Mouse (Mus musculus): ENCODE measurements around the gene Iqsec3. TPM values are rescaled to one million over a fixed set of nuclear protein-coding genes. Genes with fewer than 3 reads are reported as not detected.

Gene Iqsec3
- polyA plus RNA-seq, 1 experiment from 2014 or later: not detected

- Histone ChIP-seq H3K36me3 (ENCODE audit: insufficient read depth) (no peaks in the 10 kb centered on the region), H3K4me2 (no peak within 1 kb of the TSS), H3K9ac (no peak within 1 kb of the TSS), H3K27me3 (ENCODE audit: insufficient read depth, low read length) (no peaks in the 10 kb centered on the region), H3K9me3 (ENCODE audit: low read depth, low read length) (no peaks in the 10 kb centered on the region), H3K27ac (ENCODE audit: low read depth) (no peak within 1 kb of the TSS), H3K4me3 (ENCODE audit: low read depth, low read length) (no peak within 1 kb of the TSS), H3K4me1 (ENCODE audit: insufficient read depth) (peaks cover 3% of the 10 kb centered on the region; the same call in 1 of the 2 replicates)
- no peak for TF ChIP-seq CTCF (IDR thresholded peaks at IDR 0.05; ENCODE audit: low read depth)
- ATAC-seq (ENCODE audit: insufficient read depth) (no peak), DNase-seq (no peak)
- WGBS: 71% methylated on average over 15 of the region's 15 CpGs
Observed at GRCm38 (mm10) chr6:121343026-121343770, 130.3 kb downstream of the Iqsec3 start, which contains the start of gene Slc6a12. Slc6a12 (plus strand) TSS chr6:121343076.

- Histone ChIP-seq H3K27ac (ENCODE audit: low read depth) (no peak overlapping the region), H3K27me3 (ENCODE audit: insufficient read depth, low read length) (no peaks in the 10 kb centered on the region), H3K4me3 (ENCODE audit: low read depth, low read length) (no peak overlapping the region), H3K36me3 (ENCODE audit: insufficient read depth) (no peaks in the 10 kb centered on the region), H3K9me3 (ENCODE audit: low read depth, low read length) (no peaks in the 10 kb centered on the region), H3K4me2 (no peak overlapping the region), H3K4me1 (ENCODE audit: insufficient read depth) (peaks cover 3% of the 10 kb centered on the region; the same call in 1 of the 2 replicates), H3K9ac (no peak overlapping the region)
- no peak for TF ChIP-seq CTCF (IDR thresholded peaks at IDR 0.05; ENCODE audit: low read depth)
- no peak for ATAC-seq (ENCODE audit: insufficient read depth)
- WGBS: 75% methylated on average over 6 of the region's 6 CpGs
- DNase-seq: no peak
Observed at GRCm38 (mm10) chr6:121341650-121342049, 131.8 kb downstream of the Iqsec3 start.

- no peak overlapping the region for H3K4me3 ChIP-seq (ENCODE audit: low read depth, low read length)
- ATAC-seq (ENCODE audit: insufficient read depth) (no peak), DNase-seq (no peak)
- WGBS: 37% methylated on average over 4 of the region's 4 CpGs
- H3K9me3 ChIP-seq (ENCODE audit: low read depth, low read length): no peaks in the 10 kb centered on the region
- no peak overlapping the region for H3K4me2 ChIP-seq
- no peaks in the 10 kb centered on the region for H3K36me3 ChIP-seq (ENCODE audit: insufficient read depth)
- no peaks in the 10 kb centered on the region for H3K27me3 ChIP-seq (ENCODE audit: insufficient read depth, low read length)
- no peak for TF ChIP-seq CTCF (IDR thresholded peaks at IDR 0.05; ENCODE audit: low read depth)
- H3K9ac ChIP-seq: no peak overlapping the region
- H3K4me1 ChIP-seq (ENCODE audit: insufficient read depth): no peaks in the 10 kb centered on the region
- H3K27ac ChIP-seq (ENCODE audit: low read depth): no peak overlapping the region
Observed at GRCm38 (mm10) chr6:121338519-121338896, 135.0 kb downstream of the Iqsec3 start.

- DNase-seq (peak; percentile 92), ATAC-seq (ENCODE audit: insufficient read depth) (peak; percentile 79)
- H3K4me1 ChIP-seq (ENCODE audit: insufficient read depth): no peaks in the 10 kb centered on the region
- WGBS: 32% methylated on average over 3 of the region's 3 CpGs
- no peak overlapping the region for H3K9ac ChIP-seq
- no peaks in the 10 kb centered on the region for H3K36me3 ChIP-seq (ENCODE audit: insufficient read depth)
- H3K4me3 ChIP-seq (ENCODE audit: low read depth, low read length): no peak overlapping the region
- no peak overlapping the region for H3K4me2 ChIP-seq
- H3K27ac ChIP-seq (ENCODE audit: low read depth): no peak overlapping the region
- no peaks in the 10 kb centered on the region for H3K9me3 ChIP-seq (ENCODE audit: low read depth, low read length)
- H3K27me3 ChIP-seq (ENCODE audit: insufficient read depth, low read length): no peaks in the 10 kb centered on the region
- peak; percentile 94 for TF ChIP-seq CTCF (IDR thresholded peaks at IDR 0.05; ENCODE audit: low read depth)
Observed at GRCm38 (mm10) chr6:121337770-121338518, 135.5 kb downstream of the Iqsec3 start.

GRCm38 (mm10) chr6:121337229-121337628 is 136.2 kb downstream of the Iqsec3 start:
- Histone ChIP-seq H3K4me1 (ENCODE audit: insufficient read depth) (no peaks in the 10 kb centered on the region), H3K9me3 (ENCODE audit: low read depth, low read length) (no peaks in the 10 kb centered on the region), H3K4me2 (no peak overlapping the region), H3K27me3 (ENCODE audit: insufficient read depth, low read length) (no peaks in the 10 kb centered on the region), H3K4me3 (ENCODE audit: low read depth, low read length) (no peak overlapping the region), H3K9ac (no peak overlapping the region), H3K27ac (ENCODE audit: low read depth) (no peak overlapping the region), H3K36me3 (ENCODE audit: insufficient read depth) (no peaks in the 10 kb centered on the region)
- DNase-seq: no peak
- ATAC-seq (ENCODE audit: insufficient read depth): no peak
- whole genome bisulfite sequencing: 91% methylated on average over 9 of the region's 9 CpGs
- TF ChIP-seq CTCF (IDR thresholded peaks at IDR 0.05; ENCODE audit: low read depth): no peak

GRCm38 (mm10) chr6:121336558-121336957 is 136.9 kb downstream of the Iqsec3 start:
- no peak overlapping the region for H3K9ac ChIP-seq
- H3K4me3 ChIP-seq (ENCODE audit: low read depth, low read length): no peak overlapping the region
- H3K4me1 ChIP-seq (ENCODE audit: insufficient read depth): no peaks in the 10 kb centered on the region
- no peaks in the 10 kb centered on the region for H3K9me3 ChIP-seq (ENCODE audit: low read depth, low read length)
- no peak for TF ChIP-seq CTCF (IDR thresholded peaks at IDR 0.05; ENCODE audit: low read depth)
- H3K4me2 ChIP-seq: no peak overlapping the region
- 51% methylated on average over 8 of the region's 8 CpGs for WGBS
- ATAC-seq (ENCODE audit: insufficient read depth) (no peak), DNase-seq (no peak)
- no peak overlapping the region for H3K27ac ChIP-seq (ENCODE audit: low read depth)
- no peaks in the 10 kb centered on the region for H3K36me3 ChIP-seq (ENCODE audit: insufficient read depth)
- no peaks in the 10 kb centered on the region for H3K27me3 ChIP-seq (ENCODE audit: insufficient read depth, low read length)

- no peak for TF ChIP-seq CTCF (IDR thresholded peaks at IDR 0.05; ENCODE audit: low read depth)
- Histone ChIP-seq H3K4me3 (ENCODE audit: low read depth, low read length) (no peak overlapping the region), H3K4me1 (ENCODE audit: insufficient read depth) (no peaks in the 10 kb centered on the region), H3K27me3 (ENCODE audit: insufficient read depth, low read length) (no peaks in the 10 kb centered on the region), H3K9ac (no peak overlapping the region), H3K27ac (ENCODE audit: low read depth) (no peak overlapping the region), H3K9me3 (ENCODE audit: low read depth, low read length) (no peaks in the 10 kb centered on the region), H3K4me2 (no peak overlapping the region), H3K36me3 (ENCODE audit: insufficient read depth) (no peaks in the 10 kb centered on the region)
- DNase-seq: no peak
- ATAC-seq (ENCODE audit: insufficient read depth): no peak
- 78% methylated on average over 9 of the region's 9 CpGs for WGBS
Observed at GRCm38 (mm10) chr6:121335841-121336240, 137.6 kb downstream of the Iqsec3 start.
